In the genomic region with DNA sequence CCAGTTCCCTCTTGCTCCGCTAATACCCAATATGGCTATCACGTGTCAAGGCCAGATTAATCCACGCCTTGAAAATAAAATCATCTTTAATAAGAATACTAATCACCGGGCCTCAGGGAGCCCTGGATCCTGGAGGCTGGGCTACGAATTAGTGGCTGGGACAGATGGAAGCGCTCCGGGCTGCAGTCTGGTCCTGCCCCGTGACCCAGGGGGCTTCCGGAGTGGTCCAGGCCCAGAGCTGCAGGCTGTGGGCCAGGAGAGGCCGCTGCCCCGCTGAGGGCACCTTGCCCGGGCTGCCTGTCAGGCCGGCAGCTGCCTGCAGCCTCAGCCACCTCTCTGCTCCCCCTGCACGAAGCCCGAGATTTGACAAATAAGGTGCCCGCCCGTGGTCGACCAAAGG, we compare ENCODE assay signal across 10 mouse cellular contexts. TPM values are rescaled to one million over a fixed set of nuclear protein-coding genes. Genes with fewer than 3 reads are reported as not detected.
DNase-seq lines count a peak whose midpoint lies in the region; ATAC-seq and TF ChIP-seq lines count a peak whose summit lies in the region.
"Had no signal": no experiment of that assay in that cellular context is flagged by ENCODE, and none has a peak within 500 bp of the region (broad histone marks: within the 10 kb centered on the region; RNA-seq: fewer than 3 reads in every experiment).

No protein-coding gene starts in this region.

- TF ChIP-seq POLR2A in kidney, adult 2 months (IDR thresholded peaks at IDR 0.05; ENCODE audit: low read depth, low read length): no peak

- H3K9me3 ChIP-seq in midbrain, embryonic 14.5 days (ENCODE audit: control insufficient read depth, low read length): no peaks in the 10 kb centered on the region

- no peak overlapping the region for H3K27ac ChIP-seq in kidney, adult 2 months (ENCODE audit: insufficient read depth, low read depth, low read length)
- H3K27ac ChIP-seq in midbrain, embryonic 14.5 days (replicated peaks; ENCODE audit: low read depth, low read length): peak overlapping the region; percentile 26; the same call in 1 of the 2 replicates

- 26% methylated on average over 18 of the region's 18 CpGs for WGBS in kidney, adult 2 months
- 10% methylated on average over 18 of the region's 18 CpGs for WGBS in midbrain, embryonic 14.5 days

- peak overlapping the region; percentile 24; the same call in 1 of the 2 replicates for H3K9ac ChIP-seq in midbrain, embryonic 14.5 days (replicated peaks; ENCODE audit: low read length)
- H3K9ac ChIP-seq: forebrain, postnatal 0 days had no signal

- peak overlapping the region; percentile 38 for H3K4me2 ChIP-seq in midbrain, embryonic 14.5 days (ENCODE audit: low read length)

- H3K4me1 ChIP-seq in kidney, adult 2 months (ENCODE audit: control insufficient read depth, insufficient read depth, low read length): no peaks in the 10 kb centered on the region
- peaks cover 15% of the 10 kb centered on the region for H3K4me1 ChIP-seq in midbrain, embryonic 14.5 days (ENCODE audit: control insufficient read depth, insufficient read depth, low read length)

- no peak for TF ChIP-seq CTCF in kidney, adult 2 months (conservative IDR thresholded peaks at IDR 0.05; ENCODE audit: insufficient read depth, insufficient read length, low read depth, low read length)

- no peaks in the 10 kb centered on the region for H3K36me3 ChIP-seq in kidney, adult 2 months (ENCODE audit: control insufficient read depth, insufficient read depth, low read length)
- H3K36me3 ChIP-seq in midbrain, embryonic 14.5 days (ENCODE audit: control insufficient read depth, insufficient read depth, low read length): no peaks in the 10 kb centered on the region

- peak; percentile 17 for DNase-seq in kidney, adult 2 months
- no peak for DNase-seq in kidney, adult 9 months
- peak; percentile 86 for DNase-seq in cerebellum, adult 9-11 months
- peak; percentile 57 to 60 for DNase-seq in heart, postnatal 10 days
- DNase-seq in midbrain, embryonic 14.5 days: peak; percentile 56
- no peak for DNase-seq in layer of hippocampus, postnatal 14 days (ENCODE audit: low spot score in 2 of 2)
- DNase-seq in testis, postnatal 14 days (ENCODE audit: low spot score): no peak
- no peak for DNase-seq in frontal cortex, adult 2 months (ENCODE audit: extremely low spot score in 1 of 2, low spot score in 1 of 2)
- DNase-seq: forebrain, postnatal 0 days had no signal

- no peak overlapping the region for H3K4me3 ChIP-seq in kidney, adult 2 months (ENCODE audit: insufficient read depth, low read depth, low read length)
- H3K4me3 ChIP-seq in midbrain, embryonic 14.5 days (replicated peaks; ENCODE audit: low read depth, low read length): no peak overlapping the region

- no peaks in the 10 kb centered on the region for H3K27me3 ChIP-seq in kidney, adult 2 months (replicated peaks; ENCODE audit: control insufficient read depth, insufficient read depth, low read length)
- H3K27me3 ChIP-seq in midbrain, embryonic 14.5 days (ENCODE audit: control insufficient read depth, insufficient read depth, low read length): peaks cover 19% of the 10 kb centered on the region

- no peak; the same call in 1 of the 2 replicates for ATAC-seq in midbrain, embryonic 14.5 days (ENCODE audit: low FRiP score, low TSS enrichment)
- ATAC-seq: forebrain, postnatal 0 days had no signal

- intact Hi-C loops in heart, postnatal 10 days (cut with DNase I): loop anchor here (5.0 kb wide), 1 partner anchor 35 kb away; no protein-coding TSS in a partner anchor

RNA-seq across cellular contexts. Expression of gene Epha8, which starts 13.9 kb away (rescaled TPM):
- polyA plus RNA-seq in kidney, adult 2 months (2012; rRNA removed): 0.04 and 0.06 TPM in 2 replicates
- not detected for total RNA-seq in heart, postnatal 10 days (2021)
- polyA plus RNA-seq in midbrain, embryonic 14.5 days (2014; fragmentation: Nextera tagmentation; extraction: Ambion mirVana): 18.5 and 20.5 TPM in 2 replicates
- 1 to 10 TPM; 5.7 to 7.5 TPM for total RNA-seq in layer of hippocampus, postnatal 14 days (2021)
- 5.1 and 6.4 TPM in 2 replicates for polyA plus RNA-seq in frontal cortex, adult 2 months (2012; rRNA removed)
- total RNA-seq: megakaryocyte-erythroid progenitor cell, adult 5-6 weeks had no signal

RNA-seq across cellular contexts. Expression of gene C1qa, which starts 44.2 kb away (rescaled TPM):
- polyA plus RNA-seq in kidney, adult 2 months (2012; rRNA removed): 36.1 and 43.7 TPM in 2 replicates
- 10 to 100 TPM; 25.2 to 28.0 TPM for total RNA-seq in heart, postnatal 10 days (2021)
- polyA plus RNA-seq in midbrain, embryonic 14.5 days (2014; fragmentation: Nextera tagmentation; extraction: Ambion mirVana): 12.7 and 23.0 TPM in 2 replicates
- 10 to 100 TPM; 42.0 TPM for total RNA-seq in layer of hippocampus, postnatal 14 days (2021)
- polyA plus RNA-seq in frontal cortex, adult 2 months (2012; rRNA removed): 67.6 and 92.8 TPM in 2 replicates
- total RNA-seq: megakaryocyte-erythroid progenitor cell, adult 5-6 weeks had no signal

RNA-seq across cellular contexts. Expression of gene C1qc, which starts 49.9 kb away (rescaled TPM):
- 42.7 and 51.9 TPM in 2 replicates for polyA plus RNA-seq in kidney, adult 2 months (2012; rRNA removed)
- 10 to 100 TPM; 17.8 to 24.8 TPM for total RNA-seq in heart, postnatal 10 days (2021)
- polyA plus RNA-seq in midbrain, embryonic 14.5 days (2014; fragmentation: Nextera tagmentation; extraction: Ambion mirVana): 11.0 and 19.3 TPM in 2 replicates
- 10 to 100 TPM; 42.6 to 43.2 TPM for total RNA-seq in layer of hippocampus, postnatal 14 days (2021)
- polyA plus RNA-seq in frontal cortex, adult 2 months (2012; rRNA removed): 58.3 and 84.6 TPM in 2 replicates
- total RNA-seq: megakaryocyte-erythroid progenitor cell, adult 5-6 weeks had no signal

RNA-seq across cellular contexts. Expression of gene C1qb, which starts 56.8 kb away (rescaled TPM):
- 52.2 and 58.5 TPM in 2 replicates for polyA plus RNA-seq in kidney, adult 2 months (2012; rRNA removed)
- total RNA-seq in heart, postnatal 10 days (2021): 10 to 100 TPM; 26.0 to 28.3 TPM
- 19.1 and 40.0 TPM in 2 replicates for polyA plus RNA-seq in midbrain, embryonic 14.5 days (2014; fragmentation: Nextera tagmentation; extraction: Ambion mirVana)
- total RNA-seq in layer of hippocampus, postnatal 14 days (2021): 10 to 100 TPM; 40.7 to 47.6 TPM
- 100 and 129 TPM in 2 replicates for polyA plus RNA-seq in frontal cortex, adult 2 months (2012; rRNA removed)
- total RNA-seq: megakaryocyte-erythroid progenitor cell, adult 5-6 weeks had no signal

Comparison
In these comparisons a context has a peak if more than half of its experiments do, and no peak if none do; other contexts are left out.
1. DNase-seq: peak in kidney, adult 2 months (single experiment), cerebellum, adult 9-11 months (single experiment), heart, postnatal 10 days (2 of 2) and midbrain, embryonic 14.5 days (single experiment); none in kidney, adult 9 months (single experiment), layer of hippocampus, postnatal 14 days (0 of 2), testis, postnatal 14 days (single experiment) and frontal cortex, adult 2 months (0 of 2).